Mouse (Mus musculus) CD8-positive naive resting alpha-beta T cell, adult 2 months (primary cell): ENCODE results near the gene Itpripl2.

Source experiments
- DNase-seq, 2 experiments: peaks; one replicate each; pipeline ENCODE4 v3.0.0; 2022; ENCODE audit warnings: low read depth in 2 of 2, low spot score in 2 of 2

Gene Itpripl2

DNA sequence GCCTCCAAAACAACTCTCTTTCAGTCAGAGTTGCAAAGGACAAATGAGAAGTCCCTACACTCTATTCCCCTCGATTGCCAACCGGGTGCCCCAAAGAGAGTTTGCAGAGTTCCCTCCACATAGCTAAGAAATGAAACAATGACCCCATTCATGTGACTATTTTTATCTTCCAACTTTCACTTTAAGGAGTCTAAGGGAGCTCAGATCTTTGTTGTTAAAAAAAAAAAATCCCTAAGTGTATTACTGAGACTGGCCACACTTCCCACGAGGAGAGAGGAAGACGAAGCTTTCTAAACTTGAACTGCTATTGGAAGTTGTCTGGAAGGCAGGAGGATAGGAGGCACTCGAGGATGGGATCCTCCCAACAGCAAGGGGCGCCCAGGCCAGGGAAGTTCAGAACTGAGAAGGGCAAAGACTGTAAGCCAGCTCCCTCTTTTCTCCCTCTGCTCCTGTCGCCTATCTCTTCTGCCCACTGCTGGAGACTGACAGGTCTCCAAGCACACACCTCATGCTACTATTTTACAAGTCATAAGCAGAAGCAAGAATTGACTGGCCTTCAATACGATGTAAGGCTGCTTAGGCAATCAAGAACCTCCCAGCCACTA lies 3.6 kb downstream of the Itpripl2 start:
- no peak for DNase-seq

DNA sequence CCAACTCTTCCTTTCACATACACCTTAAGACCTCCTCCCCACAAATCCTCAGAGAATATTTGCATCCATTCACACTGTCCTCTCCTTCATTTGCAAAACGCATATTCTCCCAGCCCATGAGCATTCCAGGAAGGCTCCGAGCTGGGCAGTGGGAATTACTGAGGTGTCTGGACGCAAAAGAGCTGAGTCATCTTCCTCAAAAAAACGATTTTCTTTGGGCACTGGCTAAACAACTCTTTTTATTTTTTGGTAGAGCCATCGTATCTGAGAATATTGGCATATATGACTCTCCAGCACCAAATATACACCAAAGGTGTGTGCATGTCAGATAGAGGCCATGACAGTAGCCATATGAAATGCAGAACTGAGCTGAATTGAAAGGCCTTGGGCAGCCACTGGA lies 4.9 kb downstream of the Itpripl2 start:
- no peak for DNase-seq

DNA sequence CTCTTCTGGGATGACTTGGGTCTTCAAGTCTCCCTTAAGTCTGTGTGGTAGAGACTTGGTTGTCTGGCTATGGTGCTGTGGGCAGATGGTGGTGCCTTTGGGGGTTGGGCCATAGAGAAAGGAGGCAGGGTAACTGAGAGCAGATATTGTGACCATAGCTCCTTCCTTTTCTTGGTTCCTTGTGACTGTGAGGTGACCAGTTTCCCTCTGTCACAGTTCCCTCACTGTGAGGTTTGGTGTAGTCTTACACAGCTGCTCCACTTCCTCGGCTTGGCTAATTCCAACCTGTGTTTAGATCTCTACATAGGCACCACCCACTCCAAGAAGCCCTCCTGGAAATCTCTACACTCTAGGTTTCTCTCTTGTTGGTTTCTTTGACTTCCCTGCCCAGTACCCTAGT lies 7.8 kb downstream of the Itpripl2 start:
- no peak for DNase-seq

DNA sequence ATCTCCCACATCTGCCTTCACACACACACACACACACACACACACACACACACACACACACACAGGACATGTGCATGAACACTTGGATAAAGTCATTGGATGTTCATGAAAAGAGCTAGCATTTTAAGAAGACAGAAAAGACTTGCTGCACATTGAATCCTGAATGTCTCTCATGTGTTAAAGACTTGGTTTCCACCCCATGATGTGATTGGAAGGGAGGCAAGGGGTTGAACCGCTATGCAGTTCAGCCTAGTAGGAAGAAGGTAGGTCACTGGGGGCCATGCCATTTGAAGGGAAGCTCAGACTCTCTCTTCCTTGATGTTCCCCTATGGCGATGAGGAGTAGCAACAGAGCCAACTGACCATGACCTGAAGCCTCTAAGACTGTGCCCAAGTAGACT lies 9.8 kb downstream of the Itpripl2 start:
- no peak for DNase-seq

DNA sequence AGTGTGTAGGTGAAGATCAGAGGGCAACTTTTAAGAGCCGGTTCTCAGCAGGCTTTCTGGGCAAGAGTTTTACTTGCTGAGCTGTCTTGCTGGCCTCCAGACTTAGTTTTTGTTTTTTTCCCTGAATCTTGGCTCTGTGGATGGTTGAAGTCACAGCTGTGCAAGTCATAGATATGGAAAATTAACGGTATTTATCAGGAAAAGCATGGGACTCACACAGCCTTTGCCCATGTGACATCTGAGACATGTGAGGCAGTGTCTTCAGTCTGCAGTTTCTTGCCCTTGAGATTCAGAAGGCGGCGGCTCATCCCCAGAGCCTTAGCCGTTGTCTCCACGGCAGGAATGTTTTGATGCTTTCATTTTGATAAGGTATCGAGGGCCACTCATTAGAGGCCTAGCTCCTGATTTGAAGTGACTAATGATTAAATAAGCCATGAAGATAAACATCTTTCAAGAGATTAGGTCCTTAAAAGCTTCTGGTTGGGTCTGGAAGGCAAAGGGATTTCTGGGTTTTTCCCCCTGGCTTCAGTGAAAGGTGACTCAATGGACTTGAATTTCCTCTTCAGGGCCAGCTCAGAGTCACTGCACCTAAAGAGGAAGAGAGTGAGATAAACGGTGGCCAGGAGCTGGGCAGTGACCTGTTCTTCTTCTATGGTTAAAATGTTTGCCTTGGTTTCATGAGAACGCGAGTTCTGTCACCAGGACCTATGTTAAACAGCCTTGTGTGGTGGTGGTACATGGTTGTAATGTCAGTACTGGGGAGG lies 10.5 kb downstream of the Itpripl2 start:
- no peak for DNase-seq

DNA sequence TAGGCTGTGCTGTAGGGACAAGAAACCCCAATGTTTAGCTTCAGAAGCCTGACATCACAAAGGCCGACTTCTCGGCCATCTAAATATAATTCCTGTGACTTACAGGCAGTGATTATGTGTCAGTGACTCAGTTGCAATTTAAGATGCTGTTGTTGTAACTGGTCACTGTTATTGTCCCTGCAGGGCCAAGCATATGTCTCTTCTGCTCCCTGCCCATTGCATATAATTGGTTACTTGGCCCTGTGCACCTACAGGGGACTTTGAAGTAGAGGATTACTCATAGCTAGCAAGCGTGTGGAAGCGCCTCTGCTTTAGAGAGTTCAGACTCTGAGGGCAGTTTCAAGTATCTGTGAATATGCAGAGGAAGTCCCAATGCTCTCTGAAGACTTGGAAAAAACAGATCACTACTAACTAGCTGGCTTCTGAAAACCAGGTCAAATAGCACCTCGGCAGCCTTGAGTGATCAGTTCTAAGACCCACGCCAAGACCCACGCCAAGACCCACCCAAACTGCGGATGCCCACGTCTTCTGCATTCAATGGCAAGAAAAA lies 11.5 kb downstream of the Itpripl2 start:
- no peak for DNase-seq

DNA sequence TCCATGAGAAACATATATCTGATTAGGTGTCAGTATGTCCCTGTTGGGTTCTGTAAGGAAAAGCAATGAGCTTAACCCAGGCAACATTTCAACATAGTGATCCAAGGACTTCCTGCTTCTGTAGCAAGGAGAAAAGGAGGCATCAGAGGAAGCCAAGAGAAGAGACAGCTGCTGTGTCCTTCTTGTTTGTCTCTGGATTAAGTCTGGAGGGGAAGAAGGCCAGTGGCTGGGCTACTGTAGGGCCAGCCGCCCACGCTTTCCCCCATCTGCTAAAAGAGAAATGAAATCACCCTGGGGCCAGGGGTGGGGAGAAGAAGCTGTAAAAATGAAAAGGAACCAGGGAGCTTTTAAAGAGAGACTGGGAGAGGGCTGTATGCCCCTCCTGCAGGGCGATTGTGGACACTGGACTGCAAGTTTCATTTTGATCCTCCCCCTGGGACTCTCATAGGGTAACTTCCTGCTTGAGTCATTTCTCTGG lies 12.9 kb downstream of the Itpripl2 start:
- no peak for DNase-seq

DNA sequence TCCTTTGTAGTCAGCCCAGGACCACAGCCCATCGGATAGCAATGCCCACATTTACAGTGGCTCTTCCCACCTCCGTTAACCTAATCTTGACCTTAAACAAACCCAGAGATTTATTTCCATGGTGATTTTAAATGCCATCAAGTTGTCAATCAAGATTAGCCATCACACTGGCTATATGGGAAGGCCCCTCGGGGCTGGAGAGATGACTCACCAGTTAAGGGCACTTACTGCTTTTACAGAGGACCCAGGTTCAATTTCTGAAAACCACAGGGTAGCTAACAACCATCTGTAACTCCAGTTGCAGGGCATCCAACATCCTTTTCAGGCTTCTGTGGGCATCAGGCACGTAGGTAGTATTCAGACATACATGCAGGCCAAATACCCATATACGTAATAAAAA lies 15.3 kb downstream of the Itpripl2 start:
- no peak for DNase-seq

DNA sequence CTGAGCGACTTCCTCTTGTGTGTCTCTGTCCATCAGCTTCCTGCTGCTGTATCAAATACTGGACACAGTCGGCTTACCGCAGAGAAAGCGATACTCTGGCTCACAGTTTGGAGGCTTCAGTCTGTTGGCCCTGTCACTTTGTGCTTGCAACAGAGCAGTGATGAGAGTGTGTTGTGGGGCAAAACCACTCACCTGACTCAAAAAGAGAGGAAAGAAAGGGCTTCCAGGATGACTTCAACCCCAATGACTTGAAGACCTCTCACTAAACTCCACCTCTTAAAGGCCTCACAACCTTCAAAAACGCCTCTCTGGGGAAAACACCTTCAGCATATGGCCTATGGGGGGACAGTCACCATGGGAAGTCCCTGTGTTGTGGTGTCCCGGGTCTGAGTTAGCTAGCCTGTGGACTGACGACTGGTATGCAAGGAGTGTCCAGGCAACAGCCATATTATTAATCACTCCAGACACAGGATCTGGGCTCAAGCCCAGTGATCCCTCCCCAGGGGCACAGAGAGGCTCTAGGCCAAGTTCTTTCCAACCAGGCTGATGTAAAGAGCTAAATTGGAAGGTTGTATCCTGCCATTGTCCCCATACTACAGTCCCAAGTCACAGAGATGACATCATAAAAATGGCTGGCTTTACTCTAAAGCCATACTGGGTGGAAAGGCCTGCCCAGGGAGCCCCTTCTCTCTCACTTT lies 16.6 kb downstream of the Itpripl2 start:
- no peak for DNase-seq

- DNase-seq: no peak
Measured at GRCm38 (mm10) chr7:118472886-118473285, 18.9 kb downstream of the Itpripl2 start.

DNA sequence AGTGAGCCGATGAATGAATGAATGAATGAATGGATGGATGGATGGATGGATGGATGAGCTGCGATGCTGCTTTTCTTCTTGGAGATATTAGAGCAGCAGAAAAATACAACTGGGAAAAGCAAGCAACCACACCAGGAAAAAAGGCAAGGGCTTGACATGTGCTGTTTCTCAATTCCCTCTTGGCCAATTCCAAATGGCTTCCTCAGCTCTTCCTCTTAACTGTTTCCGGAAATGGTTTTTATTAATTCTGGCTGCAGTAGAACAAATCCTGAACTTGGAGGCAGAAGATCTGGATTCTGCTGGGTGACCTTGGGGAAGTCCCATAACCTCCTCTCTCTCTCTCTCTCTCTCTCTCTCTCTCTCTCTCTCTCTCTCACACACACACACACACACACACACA lies 23.7 kb downstream of the Itpripl2 start:
- no peak for DNase-seq

- no peak for DNase-seq
Measured at GRCm38 (mm10) chr7:118464432-118464831, 27.3 kb downstream of the Itpripl2 start.

- DNase-seq: no peak
Measured at GRCm38 (mm10) chr7:118462818-118463762, 28.7 kb downstream of the Itpripl2 start.

- DNase-seq: no peak
Measured at GRCm38 (mm10) chr7:118461400-118462136, 30.2 kb downstream of the Itpripl2 start.

DNA sequence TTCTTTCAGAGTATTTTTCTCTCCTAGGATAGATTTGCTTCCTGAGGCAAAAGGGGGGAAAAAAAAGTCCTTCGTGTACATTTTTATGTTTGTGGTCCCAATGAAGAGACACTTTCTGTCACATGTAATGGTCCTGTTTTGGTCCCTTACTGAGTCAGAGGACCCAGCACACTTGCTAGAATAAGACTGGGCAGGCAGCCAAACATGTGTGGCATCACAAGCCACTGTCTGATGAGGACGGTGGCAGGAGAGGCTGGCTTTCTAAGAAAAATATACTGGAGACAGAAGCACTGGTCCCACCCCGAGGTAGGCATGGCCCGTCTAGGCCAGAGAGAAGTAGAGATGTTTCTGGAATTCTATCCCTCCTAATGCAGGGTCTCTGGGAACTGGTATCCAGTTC lies 38.1 kb downstream of the Itpripl2 start:
- DNase-seq: no peak

DNA sequence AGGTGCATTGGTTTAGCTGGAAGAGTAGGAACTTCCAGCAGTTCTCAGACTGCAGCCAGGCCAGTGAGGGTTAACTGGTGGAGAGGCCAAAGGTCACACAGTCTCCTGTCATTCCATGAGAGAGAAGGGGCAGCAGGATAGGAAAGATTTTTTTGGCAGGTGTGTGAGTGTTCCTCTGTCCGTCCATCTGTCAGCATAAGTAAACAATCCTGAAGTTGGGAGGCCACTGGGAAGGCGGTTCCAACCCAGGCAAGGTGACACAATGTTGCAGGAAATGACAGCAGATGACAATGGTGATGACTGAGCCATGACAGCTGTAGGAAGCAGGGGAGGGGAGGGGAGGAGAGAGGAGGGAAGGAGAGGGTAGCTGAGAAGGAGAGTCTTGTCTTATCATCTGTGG lies 38.8 kb downstream of the Itpripl2 start:
- no peak for DNase-seq

- no peak for DNase-seq
Measured at GRCm38 (mm10) chr7:118448134-118448967, 43.4 kb downstream of the Itpripl2 start, which contains the start of gene Syt17. Gene Syt17 (minus strand): TSS chr7:118448222.

DNA sequence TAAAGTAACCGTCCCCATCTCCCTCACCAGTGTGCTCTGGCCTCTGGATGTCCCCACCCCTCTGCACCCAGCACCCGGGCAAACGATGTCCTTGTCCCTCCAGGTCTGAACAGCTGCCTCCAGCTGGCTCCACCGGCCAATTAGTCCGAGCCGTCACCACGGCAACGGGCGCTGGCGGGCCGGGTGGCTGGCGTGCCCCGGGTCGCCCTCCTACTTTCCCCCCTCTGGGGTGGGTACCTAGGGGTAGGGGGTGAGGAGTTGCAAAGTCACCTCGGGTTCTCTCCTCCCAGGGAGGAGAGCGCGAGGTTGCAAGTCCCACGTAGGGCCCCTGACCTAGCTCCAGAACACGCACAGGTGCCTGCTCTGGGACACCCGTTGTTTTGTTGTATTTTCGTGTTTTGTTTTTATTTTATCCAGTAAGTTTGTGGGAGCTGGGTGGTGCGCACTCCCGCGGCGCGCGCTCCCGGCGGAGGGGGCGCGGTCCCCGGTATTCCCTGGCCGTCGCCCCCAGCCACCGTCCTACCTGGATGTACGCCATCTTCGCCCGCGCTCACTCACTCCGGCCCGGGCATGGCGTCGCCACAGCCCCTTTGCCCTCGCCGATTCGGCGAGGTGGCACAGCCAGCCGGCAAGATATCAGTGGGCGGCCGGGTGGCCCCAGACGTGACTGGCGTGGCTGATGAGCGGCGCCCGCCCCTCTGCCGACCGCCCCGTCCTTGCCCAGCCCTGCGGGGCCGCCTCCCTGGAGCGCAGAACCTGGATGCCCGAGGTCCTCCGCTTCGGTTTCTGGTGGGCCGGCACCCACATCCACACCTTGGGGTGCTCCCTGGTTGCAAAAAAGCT lies 44.3 kb downstream of the Itpripl2 start:
- no peak for DNase-seq
